Mouse (Mus musculus): ENCODE measurements at regions not wholly inside any gene's neighbourhood (a gene's known extent, or its start where the extent isn't known, plus 50 kb on each side); places are given as distances from the start of the nearest gene placed in this dataset.

GRCm38 (mm10) chr15:11774717-11775116 is 132.4 kb downstream of the Npr3 start:
- no peak for DNase-seq (ENCODE audit: low spot score in 2 of 2)

GRCm38 (mm10) chr15:11770596-11770995 is 136.5 kb downstream of the Npr3 start:
- no peak for DNase-seq (ENCODE audit: low spot score in 2 of 2)

GRCm38 (mm10) chr15:11757963-11758362 is 149.1 kb downstream of the Npr3 start:
- DNase-seq (ENCODE audit: low spot score in 2 of 2): no peak

- DNase-seq (ENCODE audit: low spot score in 2 of 2): no peak
Observed at GRCm38 (mm10) chr15:11756786-11757185, 150.3 kb downstream of the Npr3 start.

GRCm38 (mm10) chr15:11753216-11753615 is 153.9 kb downstream of the Npr3 start:
- no peak for DNase-seq (ENCODE audit: low spot score in 2 of 2)

GRCm38 (mm10) chr15:11750893-11751292 is 156.2 kb downstream of the Npr3 start:
- no peak for DNase-seq (ENCODE audit: low spot score in 2 of 2)

GRCm38 (mm10) chr15:11749509-11749908 is 157.6 kb downstream of the Npr3 start:
- no peak for DNase-seq (ENCODE audit: low spot score in 2 of 2)

- no peak for DNase-seq (ENCODE audit: low spot score in 2 of 2)
Observed at GRCm38 (mm10) chr15:11748306-11748705, 158.8 kb downstream of the Npr3 start.

GRCm38 (mm10) chr15:11746754-11747153 is 160.3 kb downstream of the Npr3 start:
- DNase-seq (ENCODE audit: low spot score in 2 of 2): no peak

GRCm38 (mm10) chr15:11745629-11746372 is 161.3 kb downstream of the Npr3 start:
- DNase-seq (ENCODE audit: low spot score in 2 of 2): no peak

- DNase-seq (ENCODE audit: low spot score in 2 of 2): no peak
Observed at GRCm38 (mm10) chr15:11744903-11745302, 162.2 kb downstream of the Npr3 start.

GRCm38 (mm10) chr15:11744296-11744695 is 162.8 kb downstream of the Npr3 start:
- no peak for DNase-seq (ENCODE audit: low spot score in 2 of 2)

- DNase-seq (ENCODE audit: low spot score in 2 of 2): no peak
Observed at GRCm38 (mm10) chr15:11742820-11743219, 164.3 kb downstream of the Npr3 start.

- DNase-seq (ENCODE audit: low spot score in 2 of 2): no peak
Observed at GRCm38 (mm10) chr15:11742346-11742729, 164.7 kb downstream of the Npr3 start.

- no peak for DNase-seq (ENCODE audit: low spot score in 2 of 2)
Observed at GRCm38 (mm10) chr15:11741598-11742345, 165.3 kb downstream of the Npr3 start.

GRCm38 (mm10) chr15:11737436-11738000 is 169.6 kb downstream of the Npr3 start:
- no peak for DNase-seq (ENCODE audit: low spot score in 2 of 2)

- DNase-seq (ENCODE audit: low spot score in 2 of 2): no peak
Observed at GRCm38 (mm10) chr15:11734639-11735265, 172.3 kb downstream of the Npr3 start.

- no peak for DNase-seq (ENCODE audit: low spot score in 2 of 2)
Observed at GRCm38 (mm10) chr15:11729381-11729780, 177.7 kb downstream of the Npr3 start.

- no peak for DNase-seq (ENCODE audit: low spot score in 2 of 2)
Observed at GRCm38 (mm10) chr15:11725620-11726530, 181.2 kb downstream of the Npr3 start.

GRCm38 (mm10) chr15:11720645-11721044 is 186.4 kb downstream of the Npr3 start:
- no peak for DNase-seq (ENCODE audit: low spot score in 2 of 2)

- peak; percentile 1 to 42 for DNase-seq (ENCODE audit: low spot score in 2 of 2)
Observed at GRCm38 (mm10) chr15:11716168-11716842, 190.8 kb downstream of the Npr3 start.
